Mouse (Mus musculus): Measurements from ENCODE around the gene Nmnat2.
A peak's percentile ranks its signal among the peaks of the same experiment; 100 is the strongest.
"Not testable (repeated sequence)": the region's sequence is repeated elsewhere in the genome, so short reads cannot be mapped to it uniquely, and the experiment has no call there.

Nmnat2 gene

GRCm38 (mm10) chr1:153054112-153054821 lies 99.5 kb downstream of the Nmnat2 start:
- no peak for DNase-seq (ENCODE audit: low spot score in 2 of 2)

- DNase-seq (ENCODE audit: low spot score in 2 of 2): no peak
These were observed 103.5 kb downstream of the Nmnat2 start for GRCm38 (mm10) chr1:153058290-153058689.

- no peak for DNase-seq (ENCODE audit: low spot score in 2 of 2)
These were observed 104.8 kb downstream of the Nmnat2 start for GRCm38 (mm10) chr1:153059626-153060025.

GRCm38 (mm10) chr1:153062547-153062946 lies 107.8 kb downstream of the Nmnat2 start:
- no peak for DNase-seq (ENCODE audit: low spot score in 2 of 2)

- no peak for DNase-seq (ENCODE audit: low spot score in 2 of 2)
These were observed 110.1 kb downstream of the Nmnat2 start for GRCm38 (mm10) chr1:153064784-153065390.

- peak; percentile 65 to 69 for DNase-seq (ENCODE audit: low spot score in 2 of 2)
These were observed 110.9 kb downstream of the Nmnat2 start for GRCm38 (mm10) chr1:153065473-153066386.

- no peak for DNase-seq (ENCODE audit: low spot score in 2 of 2)
These were observed 111.6 kb downstream of the Nmnat2 start for GRCm38 (mm10) chr1:153066387-153066781.

- DNase-seq (ENCODE audit: low spot score in 2 of 2): no peak
These were observed 116.8 kb downstream of the Nmnat2 start for GRCm38 (mm10) chr1:153071563-153071962.

GRCm38 (mm10) chr1:153071995-153072394 lies 117.2 kb downstream of the Nmnat2 start:
- DNase-seq (ENCODE audit: low spot score in 2 of 2): no peak

GRCm38 (mm10) chr1:153072711-153073110 lies 117.9 kb downstream of the Nmnat2 start:
- DNase-seq (ENCODE audit: low spot score in 2 of 2): no peak

- no peak for DNase-seq (ENCODE audit: low spot score in 2 of 2)
These were observed 118.6 kb downstream of the Nmnat2 start for GRCm38 (mm10) chr1:153073441-153073840.

- DNase-seq (ENCODE audit: low spot score in 2 of 2): no peak
These were observed 120.4 kb downstream of the Nmnat2 start for GRCm38 (mm10) chr1:153075087-153075736.

GRCm38 (mm10) chr1:153075955-153076354 lies 121.2 kb downstream of the Nmnat2 start:
- no peak for DNase-seq (ENCODE audit: low spot score in 2 of 2)

- DNase-seq (ENCODE audit: low spot score in 2 of 2): not testable (repeated sequence)
These were observed 128.4 kb downstream of the Nmnat2 start for GRCm38 (mm10) chr1:153083233-153083632.

- no peak for DNase-seq (ENCODE audit: low spot score in 2 of 2)
These were observed 129.4 kb downstream of the Nmnat2 start for GRCm38 (mm10) chr1:153084191-153084590.

GRCm38 (mm10) chr1:153085198-153085597 lies 130.4 kb downstream of the Nmnat2 start:
- DNase-seq (ENCODE audit: low spot score in 2 of 2): no peak

- no peak for DNase-seq (ENCODE audit: low spot score in 2 of 2)
These were observed 133.0 kb downstream of the Nmnat2 start for GRCm38 (mm10) chr1:153087771-153088170.

- DNase-seq (ENCODE audit: low spot score in 2 of 2): no peak
These were observed 135.3 kb downstream of the Nmnat2 start for GRCm38 (mm10) chr1:153090081-153090480.

- DNase-seq (ENCODE audit: low spot score in 2 of 2): no peak
These were observed 136.0 kb downstream of the Nmnat2 start for GRCm38 (mm10) chr1:153090807-153091206.

GRCm38 (mm10) chr1:153091438-153092236 lies 136.8 kb downstream of the Nmnat2 start:
- peak in 1 of 2 experiments; percentile 43 for DNase-seq (ENCODE audit: low spot score in 2 of 2)

All from urinary bladder, postnatal 4 days (tissue).